Mouse (Mus musculus) adrenal gland, postnatal 0 days (tissue): ENCODE results near the gene Slc25a27. TPM values are rescaled to one million over a fixed set of nuclear protein-coding genes. Genes with fewer than 3 reads are reported as not detected.

ENCODE experiments used
- polyA plus RNA-seq: library from polyadenylated mRNA; unstranded; fragments of >200 nt; fragmentation: Nextera tagmentation; extraction: Ambion mirVana; gene quantifications from 2 replicates; pipeline ENCODE4 v1.2.1, GENCODE M21; 2015

Slc25a27 gene
- polyA plus RNA-seq = 19.4 TPM in 2 replicates

DNA sequence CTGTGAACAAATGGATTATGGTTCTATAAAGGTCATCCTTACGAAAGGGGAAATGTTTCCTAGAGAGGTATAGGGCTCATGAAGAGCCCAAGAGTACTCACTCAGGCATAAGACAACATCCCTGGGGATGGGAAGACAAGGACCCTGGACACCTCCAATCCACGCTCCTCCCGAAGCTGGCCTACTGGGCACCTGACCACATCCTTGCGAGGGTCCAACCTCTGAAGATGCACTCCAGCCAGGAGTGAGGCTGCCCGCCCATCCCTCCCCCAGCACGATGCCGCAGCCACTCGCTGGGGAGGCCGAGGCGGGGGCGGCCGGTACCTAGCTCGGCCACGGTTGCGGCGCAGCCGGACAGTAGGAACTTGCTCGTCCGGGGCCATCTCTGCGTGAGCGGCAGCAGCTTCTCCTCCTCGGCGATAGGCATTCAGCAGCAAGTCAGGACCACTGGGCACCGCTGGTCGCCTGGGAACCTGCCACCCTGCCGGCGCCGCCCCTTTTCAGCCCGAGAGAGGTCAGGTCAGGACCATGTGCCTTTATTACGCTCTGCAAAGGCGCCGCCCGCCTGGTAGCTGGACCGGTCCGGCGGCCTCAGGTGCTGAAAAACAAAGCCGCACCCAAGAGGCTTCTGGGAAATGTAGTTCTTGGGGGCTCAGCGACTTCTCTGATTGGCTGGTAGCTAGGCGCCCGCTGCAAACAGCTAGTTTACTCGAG, at the start of gene Slc25a27:
Gene Slc25a27 (minus strand): TSS at position 639 of the 714 bp plus-strand sequence.

DNA sequence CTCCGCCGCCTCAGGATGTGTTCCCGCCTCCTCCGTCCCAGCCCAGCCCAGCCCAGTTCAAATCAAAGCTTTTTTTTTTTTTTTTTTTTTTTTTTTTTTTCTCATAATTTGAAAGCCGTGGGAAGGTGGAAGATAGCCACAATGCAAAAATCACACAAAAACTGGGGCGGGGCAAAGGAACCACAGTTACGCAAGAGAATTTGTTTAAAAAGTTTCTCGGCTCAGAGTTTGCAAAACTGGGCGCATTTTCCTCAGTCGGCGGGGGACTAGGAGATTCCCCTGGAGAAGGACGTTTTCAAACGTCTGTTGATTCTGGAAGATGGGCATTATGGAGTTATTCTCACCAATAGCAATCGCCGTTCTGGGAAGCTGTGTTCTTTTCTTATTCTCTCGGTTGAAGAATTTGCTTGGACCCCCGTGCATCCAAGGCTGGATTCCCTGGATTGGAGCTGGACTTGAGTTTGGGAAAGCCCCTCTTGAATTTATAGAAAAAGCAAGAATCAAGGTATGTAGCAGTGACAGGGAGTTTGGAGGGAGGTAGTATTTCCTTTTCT, 353 bp upstream of the Slc25a27 start, which contains the start of gene Cyp39a1:
Gene Cyp39a1 (plus strand): TSS at position 136 of the 554 bp plus-strand sequence.

GRCm38 (mm10) chr17:43629496-43630426, 37.3 kb downstream of the Slc25a27 start, which contains the start of gene Tdrd6:
Gene Tdrd6, minus strand, starts transcription at chr17:43630299.

Other genes starting within 250 kb of the Slc25a27 start
- gene Mep1a, start 164.4 kb downstream of the Slc25a27 start, polyA plus RNA-seq = 0.46 and 0.68 TPM in 2 replicates
- 0.17 and 0.44 TPM in 2 replicates for gene Ankrd66, start 123.6 kb downstream of the Slc25a27 start, polyA plus RNA-seq
- 20.5 and 26.5 TPM in 2 replicates for gene Pla2g7, start 99.1 kb downstream of the Slc25a27 start, polyA plus RNA-seq
- 0.02 and 0.36 TPM in 2 replicates for gene Tdrd6, start 36.9 kb downstream of the Slc25a27 start, polyA plus RNA-seq
- gene Cyp39a1, start 211 bp upstream of the Slc25a27 start, polyA plus RNA-seq = 22.0 and 23.8 TPM in 2 replicates
- 10.9 and 19.5 TPM in 2 replicates for gene Rcan2, start 134.1 kb upstream of the Slc25a27 start, polyA plus RNA-seq